Mouse (Mus musculus) c-Kit-positive CD71-positive TER-119-negative erythroid progenitor cells, embryonic 14.5 days (primary cell): Measurements from ENCODE around the gene Oas1c.
"Not testable (repeated sequence)": the region's sequence is repeated elsewhere in the genome, so short reads cannot be mapped to it uniquely, and the experiment has no call there.

ENCODE experiments used
- DNase-seq: peaks from one replicate; pipeline ENCODE4 v3.0.0-alpha.2; 2013; ENCODE audit warnings: low read depth

Oas1c gene

DNA sequence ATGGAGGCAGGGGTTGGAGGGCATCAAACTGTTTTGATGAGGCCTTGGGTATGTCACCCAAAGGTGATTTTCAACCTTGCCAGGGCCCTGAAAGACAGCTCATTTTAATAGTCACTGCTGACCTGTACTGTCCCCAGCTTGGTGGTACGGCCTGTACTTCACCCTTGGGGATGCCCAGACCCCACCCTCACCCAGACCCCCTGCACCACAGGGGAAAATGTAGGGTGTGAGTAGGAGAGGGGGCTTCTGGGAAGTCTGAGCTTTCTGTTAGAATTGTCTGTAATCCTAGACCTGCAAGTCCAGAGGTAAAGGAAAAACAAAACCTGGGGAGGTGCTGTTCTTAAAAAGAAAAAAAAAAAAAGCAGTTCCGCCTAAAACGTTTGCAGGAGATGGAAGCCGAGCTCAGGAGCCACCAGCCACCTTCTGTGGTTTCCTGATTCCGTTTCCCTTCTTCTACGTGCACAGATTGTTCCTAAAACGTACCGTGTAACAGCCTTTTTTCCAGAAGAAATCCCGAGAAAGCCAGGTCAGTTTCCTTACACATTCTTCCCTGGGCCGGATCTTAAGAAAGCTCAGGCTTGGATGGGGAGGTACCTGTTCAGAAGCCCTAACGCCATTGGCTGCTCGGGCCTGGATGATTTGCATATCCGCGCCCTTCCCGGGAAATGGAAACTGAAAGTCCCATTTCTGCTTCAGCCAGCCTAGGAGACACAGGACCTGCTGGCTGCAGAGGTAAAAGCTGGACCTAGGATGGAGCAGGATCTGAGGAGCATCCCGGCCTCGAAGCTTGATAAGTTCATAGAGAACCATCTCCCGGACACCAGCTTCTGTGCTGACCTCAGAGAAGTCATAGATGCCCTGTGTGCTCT lies at the start of gene Oas1c:
Gene Oas1c, minus strand, starts transcription at position 564 of the 869 bp plus-strand sequence.
- DNase-seq = peak; percentile 82

DNA sequence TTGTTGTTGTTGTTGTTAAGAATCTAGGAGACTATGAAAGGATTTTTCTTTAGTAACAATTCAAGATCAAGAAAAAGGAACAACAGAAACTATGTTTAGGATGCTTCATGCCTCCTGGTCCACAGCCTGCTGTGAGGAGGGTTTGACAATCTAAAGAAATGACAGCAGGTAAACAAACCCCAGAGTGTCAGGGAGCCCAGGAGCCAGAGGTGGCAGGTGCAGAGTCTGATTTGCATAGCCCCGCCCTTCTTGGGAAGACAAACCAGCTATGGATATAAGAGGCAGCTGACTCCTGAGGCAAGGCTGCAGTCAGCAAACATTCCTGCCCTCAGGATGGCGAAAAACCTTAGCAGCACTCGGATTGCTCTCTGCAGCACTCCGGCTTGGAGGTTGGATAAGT lies 48.8 kb upstream of the Oas1c start, which contains the start of gene Oas1h:
Gene Oas1h, plus strand, starts transcription at position 301 of the 400 bp plus-strand sequence.
- DNase-seq = no peak

DNA sequence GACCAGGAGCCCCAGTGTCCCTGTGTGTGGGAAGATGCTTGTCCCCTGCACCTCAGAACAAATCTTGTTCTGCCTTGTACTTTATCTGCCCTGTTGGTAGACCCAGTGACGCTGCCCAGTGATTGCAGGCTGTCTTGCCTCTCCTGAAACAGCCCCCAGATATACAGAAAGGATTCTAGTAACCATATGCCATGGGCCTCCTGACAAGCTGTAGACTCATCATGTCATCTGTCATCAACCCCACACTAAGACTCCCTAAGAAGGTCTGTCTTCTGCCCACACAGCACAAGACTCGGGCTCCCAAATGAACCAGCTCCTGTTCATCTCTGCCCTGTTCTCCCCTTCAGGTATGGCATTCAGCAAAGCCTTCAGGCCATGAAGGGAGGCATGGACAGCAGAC lies 46.9 kb upstream of the Oas1c start:
- no peak for DNase-seq

DNA sequence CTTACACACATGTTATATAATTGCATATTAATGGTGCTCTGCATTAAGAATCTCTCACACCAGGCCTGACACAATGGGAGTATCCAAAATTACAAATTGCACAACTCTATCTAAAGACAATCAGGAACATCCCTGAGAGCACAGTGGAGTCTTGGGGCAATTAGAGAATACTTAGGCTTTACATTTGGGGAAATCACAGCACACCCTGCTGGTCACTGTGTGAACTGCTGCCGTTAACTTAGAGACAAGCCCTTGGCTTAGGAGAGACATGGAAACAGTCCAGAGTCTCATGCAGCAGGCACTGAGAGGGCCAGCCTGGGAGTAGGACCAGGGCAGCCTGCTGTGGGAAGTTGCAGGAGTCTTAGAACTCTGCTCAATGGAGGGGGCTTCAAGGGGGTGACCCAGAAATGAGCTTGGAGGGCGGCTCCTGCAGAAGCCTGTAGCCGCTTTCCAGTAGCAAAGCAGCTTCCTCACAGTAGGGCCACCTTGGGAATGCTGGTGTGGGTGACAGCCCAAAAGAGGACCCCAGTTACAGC lies 37.4 kb upstream of the Oas1c start:
- peak; percentile 20 for DNase-seq

DNA sequence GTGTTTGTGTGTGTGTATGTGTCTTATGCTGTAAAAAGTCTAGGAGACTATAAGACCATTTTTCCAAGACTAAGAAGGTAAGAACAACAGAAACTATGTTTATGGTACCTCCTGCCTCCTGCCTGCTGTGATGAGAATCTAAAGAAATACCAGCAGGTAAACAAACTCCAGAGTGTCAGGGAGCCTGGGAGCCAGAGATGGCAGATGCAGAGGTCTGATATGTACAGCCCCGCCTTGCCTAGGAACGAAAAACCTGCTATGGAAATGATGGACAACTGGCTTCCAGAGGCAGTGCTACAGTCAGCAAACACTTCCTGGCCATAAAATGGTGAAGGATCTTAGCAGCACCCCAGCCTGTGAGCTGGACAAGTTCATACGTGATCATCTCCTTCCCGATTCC lies 34.8 kb upstream of the Oas1c start, which contains the start of gene Oas1f:
Gene Oas1f, plus strand, starts transcription at position 301 of the 400 bp plus-strand sequence.
- DNase-seq = no peak

DNA sequence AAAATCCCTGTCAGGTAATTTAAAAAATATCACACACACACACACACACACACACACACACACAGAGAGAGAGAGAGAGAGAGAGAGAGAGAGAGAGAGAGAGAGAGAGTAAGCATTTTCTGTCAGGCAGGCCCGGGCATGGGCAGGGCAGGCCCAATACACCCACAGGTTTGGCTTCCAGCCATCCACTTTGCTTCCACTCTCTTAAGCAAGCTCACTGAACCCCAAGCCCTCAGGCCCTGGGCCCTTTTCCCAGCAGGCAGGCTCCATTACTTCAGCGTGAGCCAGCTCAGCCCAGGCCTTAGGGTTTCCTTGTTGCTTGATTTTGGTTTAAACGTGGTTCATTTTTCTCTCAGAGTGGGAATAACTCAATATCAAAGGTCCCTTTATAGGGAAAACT lies 32.4 kb upstream of the Oas1c start:
- no peak for DNase-seq

DNA sequence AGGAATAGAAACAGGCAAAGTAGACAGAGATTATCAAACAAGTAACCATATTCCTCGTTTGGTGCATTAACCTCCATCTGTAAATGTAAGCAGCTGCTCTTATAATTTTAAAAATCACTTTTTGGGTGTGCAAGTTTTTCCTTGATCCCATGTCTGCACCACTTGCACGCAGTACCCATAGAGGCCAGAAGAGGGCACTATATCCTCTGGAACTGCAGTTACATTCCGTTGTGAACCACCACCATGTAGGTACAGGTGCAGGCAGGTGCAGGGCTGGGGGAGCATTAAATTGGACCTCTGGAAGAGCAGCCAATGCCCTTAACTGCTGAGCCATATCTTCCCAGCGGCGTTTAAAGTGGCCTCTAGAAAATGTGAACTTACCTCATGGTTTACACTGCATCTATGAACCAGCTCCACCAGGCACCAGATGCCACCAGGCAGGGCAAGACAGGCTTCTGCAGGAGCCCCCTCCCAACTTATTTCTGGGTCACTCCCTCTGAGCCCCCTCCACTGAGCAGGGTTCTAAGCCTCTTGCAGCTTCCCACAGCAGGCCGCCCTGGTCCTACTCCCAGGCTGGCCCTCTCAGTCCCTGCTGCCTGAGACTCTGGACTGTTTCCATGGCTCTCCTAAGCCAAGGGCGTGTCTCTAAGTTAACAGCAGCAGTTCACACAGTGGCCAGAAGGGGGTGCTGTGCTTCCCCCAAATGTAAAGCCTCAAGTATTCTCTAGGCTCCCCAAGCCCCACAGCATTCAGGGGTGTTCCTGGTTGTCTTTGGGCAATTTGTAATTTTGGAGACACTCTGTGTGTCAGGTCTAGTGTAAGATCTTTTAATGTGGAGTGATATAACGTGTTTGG lies 24.6 kb upstream of the Oas1c start:
- DNase-seq = peak; percentile 23

DNA sequence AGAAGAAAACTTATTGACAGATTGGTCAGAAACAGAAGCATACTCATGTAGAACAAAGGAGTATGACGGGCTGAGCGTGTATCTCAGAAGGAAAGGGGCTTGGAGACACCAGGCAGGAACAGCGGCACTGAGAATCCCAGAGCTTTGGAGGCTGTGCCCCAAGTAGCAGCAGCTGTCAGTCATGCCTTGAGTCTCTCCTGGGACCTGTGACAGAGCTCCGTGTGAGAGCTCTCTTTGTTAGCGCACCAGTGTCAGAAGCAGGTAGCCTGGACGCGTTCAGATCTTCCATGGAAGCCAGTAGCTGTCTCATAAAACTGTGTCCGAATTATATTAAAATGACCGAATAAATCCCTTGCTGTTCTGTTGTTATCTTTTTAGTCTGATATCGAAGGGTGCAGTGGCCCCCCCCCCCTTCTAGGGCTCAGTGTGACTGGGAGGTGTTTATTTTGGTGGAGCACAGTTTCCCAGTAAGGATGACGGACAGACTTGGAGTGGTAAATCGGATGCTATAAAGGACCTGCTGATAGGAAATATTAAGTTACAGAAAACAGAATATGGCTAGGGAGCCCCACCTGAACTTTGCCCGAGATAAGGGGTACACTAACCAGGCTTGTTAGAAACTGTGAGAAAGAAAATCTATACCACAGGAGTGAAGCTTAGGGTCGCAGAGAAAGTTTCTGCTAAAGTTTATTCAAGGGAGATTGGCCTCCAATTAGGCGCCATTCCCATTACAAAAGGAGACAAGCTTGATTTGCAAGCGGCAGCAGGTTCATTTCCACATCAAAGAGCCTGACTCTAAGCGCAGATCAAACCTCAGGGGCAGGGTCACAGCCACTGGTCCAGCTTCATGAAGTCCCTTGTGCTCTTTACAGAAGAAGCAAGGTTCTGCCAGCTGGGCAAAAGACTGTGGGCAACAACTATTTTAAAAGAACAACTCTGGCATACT lies 21.3 kb upstream of the Oas1c start:
- no peak for DNase-seq

DNA sequence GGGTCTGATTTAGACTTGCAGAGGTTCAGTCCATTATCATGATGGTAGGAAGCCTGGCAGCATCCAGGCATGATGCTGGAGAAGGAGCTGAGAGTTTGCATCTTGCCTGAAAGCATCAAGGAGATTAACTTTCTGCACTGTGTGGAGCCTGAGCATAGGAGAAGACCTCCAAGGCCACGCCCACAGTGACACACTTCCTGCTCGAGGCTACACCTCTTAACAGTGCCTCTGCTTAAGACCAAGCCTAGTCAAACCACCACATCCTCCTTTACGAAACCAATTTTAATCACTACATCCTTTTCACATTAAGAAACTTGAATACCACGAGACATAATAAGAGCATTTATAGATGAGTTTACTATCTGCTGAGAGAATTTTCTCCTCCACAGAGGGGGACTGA lies 18.7 kb upstream of the Oas1c start:
- no peak for DNase-seq

DNA sequence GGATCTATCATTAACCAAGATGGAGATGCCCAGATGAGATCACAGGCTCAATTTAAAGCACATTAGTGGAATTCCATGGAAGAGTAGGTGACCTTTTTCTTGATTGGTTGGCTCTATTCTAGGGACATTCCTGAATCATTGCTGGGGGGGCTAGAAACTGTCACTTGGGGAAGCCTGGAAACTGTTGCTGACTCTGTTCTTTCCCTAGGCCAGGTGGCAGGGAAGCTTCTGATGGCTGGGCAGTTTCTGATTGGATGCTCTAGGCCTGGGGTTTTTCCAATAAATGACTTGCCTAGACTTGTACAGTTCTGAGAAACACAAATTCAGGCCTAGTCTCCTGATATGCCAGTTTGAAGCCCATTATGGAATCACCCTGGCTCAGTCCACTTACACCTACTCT lies 6.7 kb upstream of the Oas1c start:
- DNase-seq = no peak

DNA sequence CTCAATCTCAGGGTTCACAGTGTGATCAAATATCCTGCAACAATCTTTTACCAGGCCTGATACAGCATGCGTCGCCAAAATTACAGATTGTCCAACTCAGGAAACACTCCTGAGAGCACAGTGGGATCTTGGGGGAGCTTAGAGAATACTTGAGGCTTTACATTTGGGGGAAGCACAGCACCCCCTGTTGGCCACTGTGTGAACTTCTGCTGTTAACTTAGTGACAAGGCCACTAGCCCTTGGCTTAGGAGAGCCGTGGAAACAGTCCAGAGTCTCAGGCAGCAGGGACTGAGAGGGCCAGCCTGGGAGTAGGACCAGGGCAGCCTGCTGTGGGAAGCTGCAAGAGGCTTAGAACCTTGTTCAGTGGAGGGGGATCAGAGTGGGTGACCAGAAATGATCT lies 3.6 kb upstream of the Oas1c start:
- no peak for DNase-seq

DNA sequence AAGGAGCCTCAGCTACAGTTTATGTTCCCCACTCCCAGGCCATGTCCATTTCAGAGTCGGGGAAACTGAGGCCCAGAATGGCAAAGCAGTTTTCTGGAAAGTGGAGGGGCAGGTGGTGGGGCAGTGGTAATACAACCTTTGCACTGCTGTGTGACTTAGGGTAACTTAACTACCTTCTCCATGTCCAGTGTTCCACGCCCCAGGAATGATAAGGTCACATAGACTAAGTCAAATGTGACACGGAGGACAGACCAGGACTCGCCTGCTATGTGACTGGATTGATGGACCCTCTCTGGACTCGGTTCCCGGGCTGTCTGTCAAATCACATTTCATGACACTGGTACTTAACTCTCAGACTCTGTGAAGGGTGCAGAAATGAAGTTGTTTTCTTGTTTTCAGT lies 709 bp upstream of the Oas1c start:
- no peak for DNase-seq

DNA sequence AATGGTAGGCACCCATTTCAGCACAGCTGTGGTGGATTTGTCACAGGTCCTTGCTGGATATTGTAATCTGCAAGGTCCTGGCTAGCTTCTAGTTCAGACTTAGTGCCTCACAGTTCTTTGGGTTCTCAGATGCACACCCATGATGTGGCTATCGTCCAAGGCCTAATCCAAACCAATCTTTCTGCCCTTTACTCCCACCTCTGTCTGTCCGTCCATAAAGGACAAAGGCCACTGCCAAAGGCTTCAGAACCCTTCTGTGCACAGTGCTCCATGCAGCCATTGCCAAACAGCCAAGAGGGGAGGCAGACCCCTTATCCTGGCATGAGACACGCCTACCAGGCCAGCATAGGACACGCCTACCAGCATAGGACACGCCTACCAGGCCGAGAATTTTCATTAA lies 3.1 kb downstream of the Oas1c start:
- DNase-seq = no peak

DNA sequence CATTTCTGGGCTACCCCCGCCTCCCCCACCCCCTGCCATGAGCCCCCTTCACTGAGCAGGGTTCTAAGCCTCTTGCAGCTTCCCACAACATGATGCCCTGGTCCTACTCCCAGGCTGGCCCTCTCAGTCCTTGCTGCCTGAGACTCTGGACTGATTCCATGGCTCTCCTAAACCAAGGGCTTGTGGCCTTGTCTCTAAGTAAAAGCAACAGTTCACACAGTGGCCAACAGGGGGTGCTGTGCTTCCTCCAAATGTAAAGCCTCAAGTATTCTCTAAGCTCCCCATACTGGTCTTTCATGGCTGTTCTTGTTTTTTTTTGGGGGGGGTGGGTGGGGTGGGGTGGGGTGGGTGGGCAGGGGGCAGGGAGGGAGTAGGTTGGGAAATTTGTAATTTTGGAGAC lies 5.9 kb downstream of the Oas1c start:
- DNase-seq = peak; percentile 47

DNA sequence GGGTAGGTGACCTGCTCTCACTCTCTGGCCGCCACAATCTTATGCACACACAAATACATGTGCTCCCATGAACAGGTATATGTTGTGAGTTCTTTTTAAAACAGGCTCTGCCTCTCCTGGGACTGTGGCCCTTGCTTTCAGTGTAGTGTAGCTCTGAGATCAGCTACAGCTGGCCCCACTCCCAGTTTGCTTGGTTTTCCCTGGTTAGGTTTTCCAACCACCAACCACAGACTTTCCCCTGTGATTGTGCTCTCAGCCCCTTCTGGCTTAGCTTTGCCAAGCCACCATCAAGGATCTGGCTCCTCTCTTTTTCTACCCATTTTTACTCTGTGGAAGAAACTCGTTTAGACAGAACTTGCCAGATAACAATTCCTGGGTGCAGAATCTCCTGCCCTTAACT lies 8.7 kb downstream of the Oas1c start:
- no peak for DNase-seq

DNA sequence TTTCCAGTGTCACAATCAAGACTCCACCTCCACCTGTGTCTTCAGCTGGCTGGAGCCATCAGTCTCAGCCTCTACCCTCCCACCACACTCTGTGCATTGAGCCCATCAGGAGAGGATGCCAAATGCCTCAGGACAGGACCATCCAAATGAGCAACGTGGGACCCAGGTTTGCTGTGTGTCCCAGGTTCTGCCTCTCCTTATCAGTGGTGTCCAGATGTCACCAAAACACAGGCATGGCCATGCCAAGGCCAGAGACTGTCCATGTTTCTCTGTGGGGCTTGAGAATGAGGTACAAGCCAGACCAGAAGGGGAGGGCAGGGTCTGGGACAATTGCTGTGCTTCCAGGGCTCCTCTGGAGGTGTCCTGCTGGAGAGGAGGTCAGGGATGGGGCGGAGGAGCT lies 13.4 kb downstream of the Oas1c start:
- not testable (repeated sequence) for DNase-seq

DNA sequence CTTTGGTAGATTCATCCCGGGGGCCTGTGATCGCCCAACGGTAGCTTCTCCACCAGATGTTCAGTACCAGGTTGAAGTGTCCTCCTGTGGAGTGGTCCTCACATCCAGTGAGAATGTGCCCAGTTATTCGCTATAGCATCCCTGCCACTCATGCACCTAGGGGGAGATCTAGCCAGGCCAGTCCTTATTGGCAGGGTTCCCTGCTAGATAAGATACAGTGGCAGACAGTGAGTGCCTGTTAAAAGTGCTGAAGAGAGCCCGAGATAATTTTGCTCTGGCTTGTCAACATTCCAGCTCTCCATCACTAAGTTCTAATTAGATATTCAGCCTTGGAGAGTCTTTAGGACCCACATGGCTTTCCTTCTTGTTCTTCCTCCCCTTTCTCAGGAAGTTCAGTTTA lies 14.2 kb downstream of the Oas1c start:
- DNase-seq = not testable (repeated sequence)

DNA sequence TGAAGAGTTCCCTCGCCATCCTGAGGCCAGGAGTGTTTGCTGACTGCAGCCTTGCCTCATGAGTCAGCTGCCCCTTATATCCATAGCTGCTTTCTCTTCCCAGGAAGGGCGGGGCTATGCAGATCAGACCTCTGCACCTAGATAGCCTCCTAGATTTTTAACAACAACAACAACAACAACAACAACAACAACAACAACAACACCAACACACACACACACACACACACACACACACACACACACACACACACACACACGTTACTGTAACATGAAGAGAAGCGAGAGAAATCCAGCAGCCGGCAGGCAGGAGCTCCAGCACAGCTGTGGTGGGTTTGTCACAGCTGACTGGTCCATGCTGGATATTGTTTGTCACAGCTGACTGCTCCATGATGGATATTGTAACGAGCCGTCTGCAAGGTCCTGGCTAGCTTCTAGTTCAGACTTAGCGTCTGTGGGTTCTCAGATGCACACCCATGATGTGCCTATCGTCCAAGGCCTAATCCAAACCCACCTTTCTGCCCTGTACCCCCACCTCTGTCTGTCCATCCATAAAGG lies 16.8 kb downstream of the Oas1c start, which contains the start of gene Oas1e:
Gene Oas1e, minus strand, starts transcription at position 51 of the 555 bp plus-strand sequence.
- not testable (repeated sequence) for DNase-seq

DNA sequence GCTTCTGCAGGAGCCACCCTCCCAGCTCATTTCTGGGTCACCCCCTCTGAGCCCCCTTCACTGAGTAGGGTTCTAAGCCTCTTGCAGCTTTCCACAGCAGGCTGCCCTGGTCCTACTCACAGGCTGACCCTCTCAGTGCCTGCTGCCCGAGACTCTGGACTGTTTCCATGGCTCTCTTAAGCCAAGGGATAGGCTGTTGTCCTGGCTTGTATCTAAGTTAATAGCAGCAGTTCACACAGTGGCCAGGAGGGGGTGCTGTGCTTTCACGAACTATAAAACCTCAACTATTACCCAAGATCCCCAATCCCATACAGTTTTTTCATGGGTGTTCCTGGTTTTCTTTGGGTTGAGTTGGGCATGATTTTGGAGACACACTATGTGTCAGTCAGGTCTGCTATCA lies 19.3 kb downstream of the Oas1c start:
- DNase-seq = peak; percentile 25

DNA sequence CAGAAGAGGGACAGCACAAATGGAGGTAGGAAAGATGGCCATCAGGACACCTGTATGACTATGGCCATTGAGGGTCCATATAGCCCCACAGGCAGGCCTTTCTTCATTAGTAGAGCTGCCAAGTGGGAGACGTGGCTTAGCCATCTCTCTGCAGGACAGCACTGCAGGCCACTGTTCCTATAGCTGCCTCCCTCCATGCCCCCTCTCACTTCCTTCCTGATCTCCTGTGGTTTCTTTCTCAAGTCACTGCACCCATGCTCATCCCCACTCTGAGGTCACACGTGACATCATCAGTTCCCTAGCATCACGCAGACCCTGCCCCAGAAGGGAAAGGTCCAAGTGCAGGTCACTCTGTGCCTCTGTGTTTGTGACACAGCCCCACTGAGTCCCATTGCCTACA lies 25.3 kb downstream of the Oas1c start:
- no peak for DNase-seq

DNA sequence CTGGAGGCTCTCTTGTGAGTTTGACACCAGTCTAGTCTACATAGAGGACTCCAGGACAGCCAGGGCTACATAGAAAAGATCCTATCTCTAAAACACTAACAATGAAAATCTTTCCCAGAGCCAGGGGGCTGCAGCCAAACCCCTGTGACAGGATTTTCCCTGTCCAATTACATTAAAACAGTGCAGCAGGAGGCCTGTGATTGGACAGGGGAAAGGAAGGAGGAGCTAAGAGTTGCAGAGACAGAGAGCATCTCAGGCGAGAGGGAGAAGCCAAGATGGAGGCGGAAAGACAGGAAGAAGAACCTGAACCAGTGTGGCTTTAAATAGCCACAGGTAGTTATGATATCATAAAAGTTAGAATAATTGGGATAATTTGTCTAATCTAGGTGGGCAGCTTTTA lies 29.9 kb downstream of the Oas1c start:
- no peak for DNase-seq
